Mouse (Mus musculus) hindbrain, embryonic 11.5 days (tissue): ENCODE data around the gene Siglece. TPM values are rescaled to one million over a fixed set of nuclear protein-coding genes. Genes with fewer than 3 reads are reported as not detected.
"Not testable (repeated sequence)": the region's sequence is repeated elsewhere in the genome, so short reads cannot be mapped to it uniquely, and the experiment has no call there.

Experiments used
- ATAC-seq: fragments of 200-750 bp; cut with Nextera tagmentation; 2 replicates; pipeline ENCODE4 v1.8.0; 2017; ENCODE audit warnings: mild to moderate bottlenecking, moderate TSS enrichment, moderate library complexity; ENCODE audit not compliant: low FRiP score
- DNase-seq: peaks from one replicate; pipeline ENCODE4 v3.0.0-alpha.2; 2015; ENCODE audit warnings: low spot score
- H3K27ac ChIP-seq: fragments of 300-500 bp; sonication (generic); 2 replicates; pipeline ENCODE4 v1.5.1; 2014; ENCODE audit warnings: mild to moderate bottlenecking, low read depth, low read length
- H3K27me3 ChIP-seq: fragments of 300-500 bp; sonication (generic); 2 replicates; pipeline ENCODE4 v1.6.1; 2014; ENCODE audit warnings: mild to moderate bottlenecking, low read length, moderate library complexity, mixed read lengths; ENCODE audit not compliant: control insufficient read depth, insufficient read depth
- H3K36me3 ChIP-seq: fragments of 300-500 bp; sonication (generic); 2 replicates; pipeline ENCODE4 v1.6.1; 2014; ENCODE audit warnings: mild to moderate bottlenecking, low read length, moderate library complexity, mixed read lengths; ENCODE audit not compliant: control insufficient read depth, insufficient read depth
- H3K4me1 ChIP-seq: fragments of 300-500 bp; sonication (generic); replicated peaks from 2 replicates; pipeline ENCODE4 v1.6.1; 2014; ENCODE audit warnings: low read length, mixed read lengths; ENCODE audit not compliant: control insufficient read depth, insufficient read depth
- H3K4me2 ChIP-seq: fragments of 300-500 bp; sonication (generic); replicated peaks from 2 replicates; pipeline ENCODE4 v1.6.1; 2014; ENCODE audit warnings: mild to moderate bottlenecking, low read depth, low read length
- H3K4me3 ChIP-seq: fragments of 300-500 bp; sonication (generic); 2 replicates; pipeline ENCODE4 v1.5.1; 2014; ENCODE audit warnings: low read depth, low read length
- H3K9ac ChIP-seq: fragments of 300-500 bp; sonication (generic); 2 replicates; pipeline ENCODE4 v1.6.1; 2014; ENCODE audit warnings: low read depth, low read length
- H3K9me3 ChIP-seq: fragments of 300-500 bp; sonication (generic); 2 replicates; pipeline ENCODE4 v1.6.1; 2016; ENCODE audit warnings: low read length; ENCODE audit not compliant: control insufficient read depth
- WGBS: fragments of 180-500 bp; shearing (Covaris S2); extraction: QIAGEN DNeasy Blood & Tissue Kit; methylation state at CpG from one replicate; pipeline ENCODE4 v1.1.7; 2014; 5-methylcytosine and 5-hydroxymethylcytosine counted together
- polyA plus RNA-seq: library from polyadenylated mRNA; unstranded; fragments of >200 nt; fragmentation: Nextera tagmentation; extraction: Ambion mirVana; gene quantifications from 2 replicates; pipeline ENCODE4 v1.2.1, GENCODE M21; 2014

The Siglece gene
- 0.42 and 0.46 TPM in 2 replicates for polyA plus RNA-seq

DNA sequence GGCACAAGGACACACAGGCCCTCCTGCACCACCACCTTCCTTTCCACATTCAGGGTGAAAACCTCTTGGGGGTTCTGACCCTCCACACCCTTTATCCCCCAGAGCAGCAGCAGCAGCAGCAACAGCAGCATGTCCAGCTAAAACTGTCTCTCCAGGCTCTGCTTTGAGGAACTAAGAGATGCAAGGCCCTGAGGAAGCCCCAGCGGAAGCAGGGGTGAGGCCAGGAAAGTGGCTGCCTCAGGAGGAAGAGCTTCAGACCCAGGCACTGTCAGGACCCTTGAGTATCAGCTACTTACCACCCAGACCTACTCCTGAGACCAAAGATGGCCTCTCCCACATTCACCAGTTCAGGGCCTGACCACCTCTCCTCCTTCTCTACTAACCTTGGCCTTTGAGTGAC, at the start of gene Siglece:
Gene Siglece (minus strand): TSS at position 160 of the 400 bp plus-strand sequence.
- no peak within 1 kb of the TSS for H3K4me3 ChIP-seq
- no peaks in the 10 kb centered on the region for H3K4me1 ChIP-seq
- no peak within 1 kb of the TSS for H3K9ac ChIP-seq
- H3K4me2 ChIP-seq = no peak within 1 kb of the TSS
- no peaks in the 10 kb centered on the region for H3K36me3 ChIP-seq
- WGBS = 83% methylated on average over 1 of the region's 1 CpGs
- DNase-seq (no peak), ATAC-seq (no peak)
- no peak within 1 kb of the TSS for H3K27ac ChIP-seq
- H3K27me3 ChIP-seq = no peaks in the 10 kb centered on the region
- no peaks in the 10 kb centered on the region for H3K9me3 ChIP-seq

DNA sequence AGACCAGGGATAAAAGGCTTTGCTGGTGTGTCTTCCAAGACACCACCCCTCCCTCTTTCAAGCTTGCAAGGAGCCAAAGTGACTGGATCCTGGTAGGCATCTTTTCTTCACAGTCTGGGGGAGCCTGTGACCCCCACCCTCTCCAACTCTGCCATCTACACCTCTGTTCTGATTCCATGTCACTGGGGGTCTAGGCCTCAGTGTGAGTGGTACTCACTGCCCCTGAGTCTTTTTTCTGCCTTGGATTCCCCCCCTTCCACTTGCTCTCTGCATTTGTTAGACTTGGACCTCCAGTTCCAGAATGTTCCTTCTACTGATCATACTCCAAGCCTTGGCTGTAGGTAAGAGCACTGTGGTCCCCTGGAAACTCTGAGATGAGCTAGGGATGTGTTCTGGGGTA, 30.2 kb upstream of the Siglece start, which contains the start of gene Klk14:
Gene Klk14 (plus strand): TSS at position 301 of the 400 bp plus-strand sequence.
- DNase-seq = no peak
- H3K27ac ChIP-seq = no peak within 1 kb of the TSS
- no peaks in the 10 kb centered on the region for H3K4me1 ChIP-seq
- H3K9ac ChIP-seq = no peak within 1 kb of the TSS
- no peak for ATAC-seq
- no peaks in the 10 kb centered on the region for H3K27me3 ChIP-seq
- H3K36me3 ChIP-seq = no peaks in the 10 kb centered on the region
- H3K4me3 ChIP-seq = no peak within 1 kb of the TSS
- H3K9me3 ChIP-seq = no peaks in the 10 kb centered on the region
- H3K4me2 ChIP-seq = no peak within 1 kb of the TSS

GRCm38 (mm10) chr7:43685088-43685487, 25.1 kb upstream of the Siglece start:
- Histone ChIP-seq H3K36me3 (no peaks in the 10 kb centered on the region), H3K27ac (no peak overlapping the region), H3K9ac (no peak overlapping the region), H3K9me3 (no peaks in the 10 kb centered on the region), H3K4me1 (no peaks in the 10 kb centered on the region), H3K27me3 (no peaks in the 10 kb centered on the region), H3K4me3 (no peak overlapping the region), H3K4me2 (no peak overlapping the region)
- 77% methylated on average over 7 of the region's 7 CpGs for WGBS
- DNase-seq (no peak), ATAC-seq (no peak)

GRCm38 (mm10) chr7:43682511-43682910, 22.6 kb upstream of the Siglece start:
- ATAC-seq, H3K27ac ChIP-seq, DNase-seq, H3K36me3 ChIP-seq, H3K9me3 ChIP-seq, H3K4me3 ChIP-seq, H3K4me1 ChIP-seq, H3K9ac ChIP-seq, H3K27me3 ChIP-seq, H3K4me2 ChIP-seq: not testable (repeated sequence)
- WGBS = 27% methylated on average over 1 of the region's 1 CpGs

DNA sequence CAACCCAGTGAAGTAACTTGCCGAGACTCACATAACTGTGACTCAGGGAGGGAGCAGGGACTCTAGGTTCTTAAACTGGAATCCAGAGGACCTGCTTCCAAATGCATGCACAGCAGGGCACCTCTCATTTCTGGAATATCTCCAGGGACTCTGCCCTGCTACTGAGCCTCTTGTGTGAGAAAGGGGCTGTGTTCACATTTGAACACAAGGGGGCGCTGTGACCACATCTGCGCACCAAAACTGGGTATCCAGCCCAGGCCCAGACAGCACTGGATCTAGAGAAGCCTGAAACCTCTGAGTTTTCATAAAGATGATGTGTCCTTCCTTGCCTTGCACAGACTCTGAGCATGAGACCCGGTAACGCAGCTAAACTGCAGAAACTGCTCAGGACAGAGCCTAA, 21.0 kb upstream of the Siglece start:
- H3K9ac ChIP-seq = no peak overlapping the region
- no peaks in the 10 kb centered on the region for H3K27me3 ChIP-seq
- no peak overlapping the region for H3K4me2 ChIP-seq
- DNase-seq (peak; percentile 78), ATAC-seq (peak; percentile 31; the same call in 1 of the 2 replicates)
- H3K9me3 ChIP-seq = no peaks in the 10 kb centered on the region
- H3K36me3 ChIP-seq = peaks cover 17% of the 10 kb centered on the region
- H3K4me1 ChIP-seq = no peaks in the 10 kb centered on the region
- no peak overlapping the region for H3K27ac ChIP-seq
- 27% methylated on average over 5 of the region's 5 CpGs for WGBS
- H3K4me3 ChIP-seq = no peak overlapping the region

- no peak overlapping the region for H3K4me3 ChIP-seq
Observed at GRCm38 (mm10) chr7:43678517-43678916, 18.6 kb upstream of the Siglece start.

GRCm38 (mm10) chr7:43675091-43675490, 15.1 kb upstream of the Siglece start:
- ATAC-seq (no peak), DNase-seq (no peak)
- H3K4me2 ChIP-seq = no peak overlapping the region
- H3K27me3 ChIP-seq = no peaks in the 10 kb centered on the region
- H3K9ac ChIP-seq = no peak overlapping the region
- H3K4me1 ChIP-seq = peaks cover 2% of the 10 kb centered on the region; the same call in 1 of the 2 replicates
- peaks cover 22% of the 10 kb centered on the region for H3K36me3 ChIP-seq
- H3K9me3 ChIP-seq = no peaks in the 10 kb centered on the region
- no peak overlapping the region for H3K27ac ChIP-seq
- no peak overlapping the region for H3K4me3 ChIP-seq
- WGBS = 92% methylated on average over 31 of the region's 32 CpGs

More at GRCm38 (mm10) chr7:43678517-43678916, 18.6 kb upstream of the Siglece start:
- H3K27me3 ChIP-seq = no peaks in the 10 kb centered on the region
- no peak overlapping the region for H3K9ac ChIP-seq
- DNase-seq (peak; percentile 59), ATAC-seq (no peak)
- no peaks in the 10 kb centered on the region for H3K9me3 ChIP-seq
- no peak overlapping the region for H3K4me2 ChIP-seq
- no peak overlapping the region for H3K27ac ChIP-seq
- H3K4me1 ChIP-seq = no peaks in the 10 kb centered on the region
- H3K36me3 ChIP-seq = peaks cover 22% of the 10 kb centered on the region

GRCm38 (mm10) chr7:43672581-43673260, 12.8 kb upstream of the Siglece start:
- peak; percentile 34 for DNase-seq
- Histone ChIP-seq H3K9ac (peak overlapping the region; percentile 46), H3K4me2 (peak overlapping the region; percentile 46), H3K36me3 (peaks cover 20% of the 10 kb centered on the region), H3K9me3 (no peaks in the 10 kb centered on the region), H3K4me1 (peaks cover 2% of the 10 kb centered on the region; the same call in 1 of the 2 replicates), H3K27ac (no peak overlapping the region), H3K27me3 (no peaks in the 10 kb centered on the region), H3K4me3 (peak overlapping the region; percentile 47)
- 19% methylated on average over 10 of the region's 10 CpGs for WGBS
- no peak; the same call in 1 of the 2 replicates for ATAC-seq
